Mouse (Mus musculus): ENCODE results near the gene Gm38392. TPM values are rescaled to one million over a fixed set of nuclear protein-coding genes. Genes with fewer than 3 reads are reported as not detected.

The Gm38392 gene
- 0.14 TPM in 1 of 2 replicates, not detected in the other for polyA plus RNA-seq (2016; fragmentation: Nextera tagmentation; extraction: Ambion mirVana)

GRCm38 (mm10) chr3:88287110-88287509 lies at the start of gene Gm38392:
Gene Gm38392 (minus strand): TSS chr3:88287210.
- 95% methylated on average over 4 of the region's 4 CpGs for WGBS
- no peaks in the 10 kb centered on the region for H3K9me3 ChIP-seq
- H3K27ac ChIP-seq = no peak within 1 kb of the TSS
- H3K36me3 ChIP-seq (replicated peaks) = 0 out of 2 replicates have a peak, but pooled peaks cover 7% of the 10 kb centered on the region
- no peaks in the 10 kb centered on the region for H3K27me3 ChIP-seq (ENCODE audit: poor library complexity, severe bottlenecking)
- H3K4me1 ChIP-seq = peaks cover 4% of the 10 kb centered on the region; the same call in 1 of the 2 replicates
- DNase-seq (ENCODE audit: extremely low spot score, low spot score) = no peak
- H3K4me3 ChIP-seq = no peak within 1 kb of the TSS

GRCm38 (mm10) chr3:88336058-88337013 lies 49.3 kb upstream of the Gm38392 start, which contains the start of the genes Tmem79 and Smg5:
Gene Tmem79 (minus strand): TSS chr3:88336148.
Gene Smg5 (plus strand): TSS chr3:88336260.
- peak within 1 kb of the TSS; percentile 94 for H3K4me3 ChIP-seq
- DNase-seq (ENCODE audit: extremely low spot score, low spot score) = peak; percentile 97
- H3K27me3 ChIP-seq (ENCODE audit: poor library complexity, severe bottlenecking) = no peaks in the 10 kb centered on the region
- H3K27ac ChIP-seq = peak within 1 kb of the TSS; percentile 99
- peaks cover 41% of the 10 kb centered on the region for H3K4me1 ChIP-seq
- 3% methylated on average over 60 of the region's 66 CpGs for WGBS
- H3K36me3 ChIP-seq (replicated peaks) = peaks cover 41% of the 10 kb centered on the region
- H3K9me3 ChIP-seq = no peaks in the 10 kb centered on the region

- Histone ChIP-seq H3K4me3 (peak overlapping the region; percentile 94), H3K27me3 (ENCODE audit: poor library complexity, severe bottlenecking) (no peaks in the 10 kb centered on the region), H3K27ac (peak overlapping the region; percentile 99), H3K4me1 (peaks cover 41% of the 10 kb centered on the region), H3K36me3 (replicated peaks) (peaks cover 36% of the 10 kb centered on the region), H3K9me3 (no peaks in the 10 kb centered on the region)
- WGBS = 3% methylated on average over 27 of the region's 27 CpGs
- DNase-seq (ENCODE audit: extremely low spot score, low spot score) = no peak
Measured at GRCm38 (mm10) chr3:88335436-88336053, 48.5 kb upstream of the Gm38392 start.

- Histone ChIP-seq H3K9me3 (no peaks in the 10 kb centered on the region), H3K36me3 (replicated peaks) (peaks cover 37% of the 10 kb centered on the region), H3K4me1 (peaks cover 41% of the 10 kb centered on the region), H3K4me3 (peak overlapping the region; percentile 94), H3K27ac (peak overlapping the region; percentile 99), H3K27me3 (ENCODE audit: poor library complexity, severe bottlenecking) (no peaks in the 10 kb centered on the region)
- no peak for DNase-seq (ENCODE audit: extremely low spot score, low spot score)
- 40% methylated on average over 3 of the region's 3 CpGs for WGBS
Measured at GRCm38 (mm10) chr3:88334902-88335435, 48.0 kb upstream of the Gm38392 start.

GRCm38 (mm10) chr3:88334029-88334658 lies 47.1 kb upstream of the Gm38392 start:
- Histone ChIP-seq H3K9me3 (no peaks in the 10 kb centered on the region), H3K27ac (peak overlapping the region; percentile 99), H3K4me3 (peak overlapping the region; percentile 94; the same call in 1 of the 2 replicates), H3K27me3 (ENCODE audit: poor library complexity, severe bottlenecking) (no peaks in the 10 kb centered on the region), H3K36me3 (replicated peaks) (peaks cover 43% of the 10 kb centered on the region), H3K4me1 (peaks cover 39% of the 10 kb centered on the region)
- 56% methylated on average over 12 of the region's 12 CpGs for WGBS
- no peak for DNase-seq (ENCODE audit: extremely low spot score, low spot score)

GRCm38 (mm10) chr3:88331282-88331681 lies 44.3 kb upstream of the Gm38392 start:
- Histone ChIP-seq H3K4me3 (no peak overlapping the region), H3K36me3 (replicated peaks) (peaks cover 57% of the 10 kb centered on the region), H3K27me3 (ENCODE audit: poor library complexity, severe bottlenecking) (no peaks in the 10 kb centered on the region), H3K27ac (no peak overlapping the region), H3K9me3 (no peaks in the 10 kb centered on the region), H3K4me1 (peaks cover 20% of the 10 kb centered on the region)
- WGBS = 25% methylated on average over 2 of the region's 2 CpGs
- no peak for DNase-seq (ENCODE audit: extremely low spot score, low spot score)

GRCm38 (mm10) chr3:88328956-88329355 lies 41.9 kb upstream of the Gm38392 start:
- DNase-seq (ENCODE audit: extremely low spot score, low spot score) = no peak
- no peak overlapping the region for H3K27ac ChIP-seq
- WGBS = 85% methylated on average over 5 of the region's 5 CpGs
- no peaks in the 10 kb centered on the region for H3K9me3 ChIP-seq
- peaks cover 23% of the 10 kb centered on the region for H3K4me1 ChIP-seq
- peaks cover 61% of the 10 kb centered on the region for H3K36me3 ChIP-seq (replicated peaks)
- H3K27me3 ChIP-seq (ENCODE audit: poor library complexity, severe bottlenecking) = no peaks in the 10 kb centered on the region
- no peak overlapping the region for H3K4me3 ChIP-seq

GRCm38 (mm10) chr3:88324951-88325405 lies 38.0 kb upstream of the Gm38392 start, which contains the start of gene Glmp:
Gene Glmp (plus strand): TSS chr3:88325023.
- peak within 1 kb of the TSS; percentile 71 for H3K4me3 ChIP-seq
- H3K27ac ChIP-seq = peak within 1 kb of the TSS; percentile 82
- no peaks in the 10 kb centered on the region for H3K27me3 ChIP-seq (ENCODE audit: poor library complexity, severe bottlenecking)
- DNase-seq (ENCODE audit: extremely low spot score, low spot score) = peak; percentile 60
- 1% methylated on average over 10 of the region's 10 CpGs for WGBS
- peaks cover 81% of the 10 kb centered on the region for H3K36me3 ChIP-seq (replicated peaks)
- H3K9me3 ChIP-seq = no peaks in the 10 kb centered on the region
- H3K4me1 ChIP-seq = peaks cover 20% of the 10 kb centered on the region

- Histone ChIP-seq H3K4me1 (peaks cover 28% of the 10 kb centered on the region), H3K36me3 (replicated peaks) (peaks cover 60% of the 10 kb centered on the region)
- WGBS = 89% methylated on average over 1 of the region's 1 CpGs
Measured at GRCm38 (mm10) chr3:88299172-88299571, 12.2 kb upstream of the Gm38392 start.

GRCm38 (mm10) chr3:88297321-88297851 lies 10.4 kb upstream of the Gm38392 start:
- Histone ChIP-seq H3K4me3 (peak overlapping the region; percentile 84), H3K27me3 (ENCODE audit: poor library complexity, severe bottlenecking) (no peaks in the 10 kb centered on the region), H3K4me1 (peaks cover 28% of the 10 kb centered on the region), H3K27ac (peak overlapping the region; percentile 96), H3K9me3 (no peaks in the 10 kb centered on the region), H3K36me3 (replicated peaks) (peaks cover 42% of the 10 kb centered on the region)
- under 1% methylated on average over 30 of the region's 30 CpGs for WGBS
- no peak for DNase-seq (ENCODE audit: extremely low spot score, low spot score)

More at GRCm38 (mm10) chr3:88299172-88299571, 12.2 kb upstream of the Gm38392 start:
- Histone ChIP-seq H3K4me3 (peak overlapping the region; percentile 84; the same call in 1 of the 2 replicates), H3K9me3 (no peaks in the 10 kb centered on the region), H3K27ac (no peak overlapping the region), H3K27me3 (ENCODE audit: poor library complexity, severe bottlenecking) (no peaks in the 10 kb centered on the region)
- DNase-seq (ENCODE audit: extremely low spot score, low spot score) = no peak

GRCm38 (mm10) chr3:88296561-88297318 lies 9.7 kb upstream of the Gm38392 start, which contains the start of the genes Tsacc and Cct3:
Gene Tsacc (minus strand): TSS chr3:88296999.
Gene Cct3 (plus strand): TSS chr3:88297116.
- peak; percentile 95 for DNase-seq (ENCODE audit: extremely low spot score, low spot score)
- H3K4me1 ChIP-seq = peaks cover 28% of the 10 kb centered on the region
- under 1% methylated on average over 44 of the region's 44 CpGs for WGBS
- H3K4me3 ChIP-seq = peak within 1 kb of the TSS; percentile 84
- H3K27me3 ChIP-seq (ENCODE audit: poor library complexity, severe bottlenecking) = no peaks in the 10 kb centered on the region
- H3K36me3 ChIP-seq (replicated peaks) = peaks cover 36% of the 10 kb centered on the region
- no peaks in the 10 kb centered on the region for H3K9me3 ChIP-seq
- H3K27ac ChIP-seq = peak within 1 kb of the TSS; percentile 96
